ENCODE assay signal across 8 mouse cellular contexts in the genomic region with DNA sequence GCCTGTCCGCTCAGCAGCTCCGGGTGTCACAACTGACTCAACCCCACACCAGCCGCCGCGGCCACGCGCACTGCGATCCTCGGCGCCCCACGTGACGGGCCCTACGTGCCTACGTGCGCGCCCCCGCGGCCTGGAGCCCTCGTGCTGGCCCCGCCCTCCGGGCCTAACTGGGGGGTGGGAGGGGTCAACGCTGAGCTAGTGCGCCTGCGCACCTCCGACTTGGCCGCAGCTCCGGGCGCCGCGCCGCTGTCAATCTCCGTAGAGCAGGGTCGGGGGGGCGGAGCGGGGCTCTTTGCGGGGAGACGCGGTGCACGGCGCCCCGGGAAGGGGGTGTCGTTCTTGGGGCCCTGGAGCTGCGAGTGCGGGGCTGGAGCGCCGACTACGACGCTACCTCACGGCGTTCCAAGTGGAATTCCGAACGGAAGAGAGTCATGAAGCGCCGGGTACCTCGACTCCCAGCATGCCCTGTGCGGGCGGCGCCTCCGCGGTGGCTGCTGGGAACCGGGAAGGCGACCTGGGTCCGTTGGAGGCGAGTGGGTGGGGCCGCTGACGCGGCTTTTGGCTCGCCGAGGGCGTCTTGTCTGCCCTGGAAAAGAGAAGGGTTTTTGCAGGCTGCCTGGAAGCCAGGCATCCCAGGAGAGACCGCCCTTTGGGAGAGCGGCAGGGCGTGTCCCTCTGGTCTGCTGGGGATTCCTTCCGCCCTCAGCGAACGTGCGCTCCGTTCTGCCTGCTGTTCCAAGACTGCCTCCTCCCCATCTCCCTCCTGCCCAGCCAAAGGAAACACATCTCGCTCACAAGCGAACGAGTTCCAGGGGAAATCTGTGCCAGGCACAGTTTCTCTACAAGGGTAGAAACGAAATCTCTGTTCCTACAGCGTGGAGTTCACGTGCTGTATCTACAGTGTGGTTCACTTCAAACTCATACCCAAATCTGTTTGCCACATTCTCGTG. TPM values are rescaled to one million over a fixed set of nuclear protein-coding genes. Genes with fewer than 3 reads are reported as not detected.
DNase-seq lines count a peak whose midpoint lies in the region; ATAC-seq lines count a peak whose summit lies in the region.

A gene (minus strand): TSS at position 93 of the 950 bp plus-strand sequence.

- peak; percentile 91 for DNase-seq in WW6 (ENCODE audit: low read depth, low spot score)
- DNase-seq in cerebellum, postnatal 4 days (ENCODE audit: low spot score in 2 of 2), result peak; percentile 98
- peak; percentile 98 for DNase-seq in gastrocnemius, adult 18-20 months (ENCODE audit: low spot score)
- peak; percentile 98 to 99 for DNase-seq in left cerebral cortex, adult 18-20 months (ENCODE audit: low spot score in 2 of 2)
- DNase-seq in right cerebral cortex, adult 18-20 months, result peak; percentile 98
- DNase-seq in urinary bladder, postnatal 10 days (ENCODE audit: low spot score), result peak; percentile 95

- peaks cover 38% of the 10 kb centered on the region for H3K79me2 ChIP-seq in macrophage (ENCODE audit: inconsistent target)

- H3K4me3 ChIP-seq in hindbrain, embryonic 16.5 days (ENCODE audit: low read length), result peak within 1 kb of the TSS; percentile 90
- H3K4me3 ChIP-seq in macrophage (ENCODE audit: inconsistent target), result peak within 1 kb of the TSS; percentile 75

- H3K4me1 ChIP-seq in hindbrain, embryonic 16.5 days (ENCODE audit: control insufficient read depth, insufficient read depth, low read depth, low read length), result peaks cover 24% of the 10 kb centered on the region

- H3K4me2 ChIP-seq in hindbrain, embryonic 16.5 days (ENCODE audit: low read length), result peak within 1 kb of the TSS; percentile 78

- peak within 1 kb of the TSS; percentile 99 for H3K27ac ChIP-seq in hindbrain, embryonic 16.5 days (ENCODE audit: low read depth, low read length)
- peak within 1 kb of the TSS; percentile 83 for H3K27ac ChIP-seq in macrophage

- H3K36me3 ChIP-seq in hindbrain, embryonic 16.5 days (ENCODE audit: control insufficient read depth, insufficient read depth, low read length), result no peaks in the 10 kb centered on the region
- H3K36me3 ChIP-seq in macrophage (ENCODE audit: inconsistent target), result no peaks in the 10 kb centered on the region

- H3K9me3 ChIP-seq in hindbrain, embryonic 16.5 days (ENCODE audit: control insufficient read depth, low read length), result no peaks in the 10 kb centered on the region

- peak; percentile 94 for ATAC-seq in hindbrain, embryonic 16.5 days

- under 1% methylated on average over 69 of the region's 85 CpGs for WGBS in hindbrain, embryonic 16.5 days
- WGBS in macrophage (ENCODE audit: missing documents), result 1% methylated on average over 79 of the region's 85 CpGs

- no peaks in the 10 kb centered on the region for H3K27me3 ChIP-seq in hindbrain, embryonic 16.5 days (replicated peaks; ENCODE audit: control insufficient read depth, insufficient read depth, low read length)

- peak within 1 kb of the TSS; percentile 100 for H3K9ac ChIP-seq in hindbrain, embryonic 16.5 days (ENCODE audit: low read depth, low read length)

RNA-seq across cellular contexts. Expression of the gene that starts here (rescaled TPM):
- 100 to 1,000 TPM; 138 to 142 TPM for total RNA-seq in gastrocnemius, adult 18-20 months (2021)
- 250 and 257 TPM in 2 replicates for polyA plus RNA-seq in hindbrain, embryonic 16.5 days (2015; fragmentation: Nextera tagmentation; extraction: Ambion mirVana)
- total RNA-seq in left cerebral cortex, adult 18-20 months (2021), result 100 to 1,000 TPM; 149 TPM
- total RNA-seq in macrophage (2018; cell fraction: chromatin; rRNA removed), result 10 to 100 TPM; 10.4 to 30.8 (median 18.0) TPM
- total RNA-seq in macrophage (2018; cell fraction: cytosol; rRNA removed), result 10 to 100 TPM; 65.7 to 93.2 (median 73.0) TPM
- 10 to 100 TPM; 20.1 to 55.1 (median 38.7) TPM for total RNA-seq in macrophage (2018; cell fraction: nucleus; rRNA removed)
- 55.9 to 98.6 TPM (median 79.0 TPM) in 3 replicates for polyA plus RNA-seq in macrophage (2018)

Comparison
In these comparisons a context has a peak if more than half of its experiments do, and no peak if none do; other contexts are left out.
1. Peak in every context shown above with its lines: DNase-seq, ATAC-seq, H3K4me3 ChIP-seq and H3K27ac ChIP-seq.